Mouse (Mus musculus): ENCODE measurements at regions not wholly inside any gene's neighbourhood (a gene's known extent, or its start where the extent isn't known, plus 50 kb on each side); places are given as distances from the start of the nearest gene placed in this dataset.

GRCm38 (mm10) chr4:55763112-55763511, 230.8 kb upstream of the Klf4 start:
- TF ChIP-seq CHD2 (IDR thresholded peaks at IDR 0.05; ENCODE audit: low read depth, low read length) (no peak), HCFC1 (IDR thresholded peaks at IDR 0.05; ENCODE audit: borderline replicate concordance, insufficient read depth, low read length) (no peak), ZC3H11A (IDR thresholded peaks at IDR 0.05; ENCODE audit: borderline replicate concordance, low read depth, low read length) (no peak)
